Mouse (Mus musculus) midbrain, embryonic 11.5 days (tissue): ENCODE measurements around the gene Cspg4. TPM values are rescaled to one million over a fixed set of nuclear protein-coding genes. Genes with fewer than 3 reads are reported as not detected.
"Not testable (repeated sequence)": the region's sequence is repeated elsewhere in the genome, so short reads cannot be mapped to it uniquely, and the experiment has no call there.

ENCODE experiments used
- ATAC-seq: fragments of 200-750 bp; cut with Nextera tagmentation; 2 replicates; pipeline ENCODE4 v1.8.0; 2017; ENCODE audit warnings: moderate TSS enrichment, moderate library complexity; ENCODE audit not compliant: low FRiP score
- DNase-seq: peaks from one replicate; pipeline ENCODE4 v3.0.0; 2015; ENCODE audit warnings: low spot score; ENCODE audit errors: missing footprints
- H3K27ac ChIP-seq: fragments of 300-500 bp; sonication (generic); 2 replicates; pipeline ENCODE4 v1.5.1; 2014; ENCODE audit warnings: low read depth, low read length
- H3K27me3 ChIP-seq: fragments of 300-500 bp; sonication (generic); 2 replicates; pipeline ENCODE4 v1.6.1; 2014; ENCODE audit warnings: mild to moderate bottlenecking, low read length, moderate library complexity, mixed read lengths; ENCODE audit not compliant: control insufficient read depth, insufficient read depth
- H3K36me3 ChIP-seq: fragments of 300-500 bp; sonication (generic); 2 replicates; pipeline ENCODE4 v1.6.1; 2014; ENCODE audit warnings: mild to moderate bottlenecking, low read length, moderate library complexity, mixed read lengths; ENCODE audit not compliant: control insufficient read depth, insufficient read depth
- H3K4me1 ChIP-seq: fragments of 300-500 bp; sonication (generic); 2 replicates; pipeline ENCODE4 v1.6.1; 2014; ENCODE audit warnings: low read length; ENCODE audit not compliant: control insufficient read depth, insufficient read depth
- H3K4me2 ChIP-seq: fragments of 300-500 bp; sonication (generic); 2 replicates; pipeline ENCODE4 v1.6.1; 2014; ENCODE audit warnings: mild to moderate bottlenecking, moderate library complexity
- H3K4me3 ChIP-seq: fragments of 300-500 bp; sonication (generic); 2 replicates; pipeline ENCODE4 v1.5.1; 2014; ENCODE audit warnings: low read depth, low read length
- H3K9ac ChIP-seq: fragments of 300-500 bp; sonication (generic); 2 replicates; pipeline ENCODE4 v1.6.1; 2014; ENCODE audit warnings: low read length
- H3K9me3 ChIP-seq: fragments of 300-500 bp; sonication (generic); 2 replicates; pipeline ENCODE4 v1.6.1; 2016; ENCODE audit warnings: low read length; ENCODE audit not compliant: control insufficient read depth
- WGBS: fragments of 180-500 bp; shearing (Covaris S2); extraction: QIAGEN DNeasy Blood & Tissue Kit; methylation state at CpG from one replicate; pipeline ENCODE4 v1.1.7; 2014; 5-methylcytosine and 5-hydroxymethylcytosine counted together
- polyA plus RNA-seq: library from polyadenylated mRNA; unstranded; fragments of >200 nt; fragmentation: Nextera tagmentation; extraction: Ambion mirVana; gene quantifications from 2 replicates; pipeline ENCODE4 v1.2.1, GENCODE M21; 2014

Cspg4 gene
- polyA plus RNA-seq, 1 experiment from 2014 or later = 1.1 TPM

DNA sequence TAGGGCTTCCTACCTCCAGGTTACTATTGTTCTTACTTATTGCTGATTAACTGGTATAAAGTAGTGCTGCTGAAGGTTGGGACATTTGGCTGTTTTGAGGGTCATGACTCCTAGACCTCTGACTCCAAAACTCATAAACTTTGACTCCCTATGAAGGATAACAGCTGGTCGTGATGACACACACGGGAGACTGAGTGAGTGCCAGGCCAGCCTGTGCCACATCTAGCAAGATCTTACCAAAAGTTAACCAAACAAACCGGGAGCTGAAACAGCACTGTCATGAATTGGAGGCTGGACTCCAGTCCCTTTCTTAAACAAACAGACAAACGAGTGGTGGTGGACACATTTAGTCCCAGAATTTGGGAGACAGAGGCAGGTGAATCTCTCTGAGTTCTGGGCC lies 64.7 kb downstream of the Cspg4 start:
- H3K36me3 ChIP-seq = no peaks in the 10 kb centered on the region
- H3K4me1 ChIP-seq = peaks cover 15% of the 10 kb centered on the region
- H3K4me2 ChIP-seq = no peak overlapping the region
- no peaks in the 10 kb centered on the region for H3K9me3 ChIP-seq
- DNase-seq = peak; percentile 79
- no peak overlapping the region for H3K27ac ChIP-seq
- no peaks in the 10 kb centered on the region for H3K27me3 ChIP-seq
- WGBS = 75% methylated on average over 4 of the region's 4 CpGs
- no peak overlapping the region for H3K4me3 ChIP-seq
- no peak for ATAC-seq
- no peak overlapping the region for H3K9ac ChIP-seq

DNA sequence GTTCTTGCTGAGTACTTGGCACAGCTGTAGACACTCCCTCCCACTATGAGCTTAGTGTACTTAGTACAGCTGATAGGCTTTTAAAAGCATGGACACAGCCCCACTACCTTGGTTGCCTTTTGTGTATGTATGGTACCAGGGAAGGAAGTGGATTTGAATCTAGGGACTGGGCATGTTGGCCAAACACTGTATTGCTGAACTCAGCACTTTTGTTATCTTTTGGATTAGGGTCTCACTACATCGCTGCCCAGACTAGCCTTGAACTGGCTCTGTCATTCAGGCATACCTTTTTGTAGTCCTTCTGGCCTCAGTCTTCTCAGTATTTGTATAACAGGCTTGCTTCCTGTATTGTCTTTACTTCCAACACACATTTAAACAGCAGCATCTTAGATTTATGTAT lies 65.7 kb downstream of the Cspg4 start:
- H3K4me1 ChIP-seq = peaks cover 5% of the 10 kb centered on the region
- no peaks in the 10 kb centered on the region for H3K36me3 ChIP-seq
- DNase-seq (peak; percentile 74), ATAC-seq (no peak)
- no peak overlapping the region for H3K9ac ChIP-seq
- WGBS = 100% methylated on average over 1 of the region's 1 CpGs
- no peak overlapping the region for H3K4me3 ChIP-seq
- H3K27ac ChIP-seq = no peak overlapping the region
- no peaks in the 10 kb centered on the region for H3K9me3 ChIP-seq
- no peak overlapping the region for H3K4me2 ChIP-seq
- H3K27me3 ChIP-seq = no peaks in the 10 kb centered on the region

DNA sequence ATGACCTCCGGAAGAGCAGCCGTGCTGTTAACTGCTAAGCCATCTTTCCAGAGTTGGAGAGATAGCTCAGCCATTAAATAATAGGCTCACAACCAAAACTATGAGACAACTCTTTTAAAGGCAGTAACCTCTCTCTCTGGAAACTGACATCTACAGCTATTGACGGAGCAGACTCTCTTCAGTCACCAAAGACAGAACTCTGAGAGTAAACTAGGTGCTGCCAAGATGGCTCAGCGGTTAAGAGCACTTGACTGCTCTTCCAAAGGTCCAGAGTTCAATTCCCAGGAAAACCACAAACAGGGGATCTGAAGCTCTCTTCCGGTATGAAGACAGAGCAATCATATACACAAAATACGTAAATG lies 72.0 kb downstream of the Cspg4 start:
- Histone ChIP-seq H3K36me3 (no peaks in the 10 kb centered on the region), H3K27me3 (no peaks in the 10 kb centered on the region), H3K9ac (peak overlapping the region; percentile 17; the same call in 1 of the 2 replicates), H3K4me2 (peak overlapping the region; percentile 46), H3K27ac (no peak overlapping the region), H3K4me3 (peak overlapping the region; percentile 83), H3K4me1 (peaks cover 12% of the 10 kb centered on the region), H3K9me3 (no peaks in the 10 kb centered on the region)
- DNase-seq = no peak
- 21% methylated on average over 6 of the region's 6 CpGs for WGBS
- ATAC-seq = 0 out of 2 replicates have a peak, but pooled peaks have one; percentile 1

DNA sequence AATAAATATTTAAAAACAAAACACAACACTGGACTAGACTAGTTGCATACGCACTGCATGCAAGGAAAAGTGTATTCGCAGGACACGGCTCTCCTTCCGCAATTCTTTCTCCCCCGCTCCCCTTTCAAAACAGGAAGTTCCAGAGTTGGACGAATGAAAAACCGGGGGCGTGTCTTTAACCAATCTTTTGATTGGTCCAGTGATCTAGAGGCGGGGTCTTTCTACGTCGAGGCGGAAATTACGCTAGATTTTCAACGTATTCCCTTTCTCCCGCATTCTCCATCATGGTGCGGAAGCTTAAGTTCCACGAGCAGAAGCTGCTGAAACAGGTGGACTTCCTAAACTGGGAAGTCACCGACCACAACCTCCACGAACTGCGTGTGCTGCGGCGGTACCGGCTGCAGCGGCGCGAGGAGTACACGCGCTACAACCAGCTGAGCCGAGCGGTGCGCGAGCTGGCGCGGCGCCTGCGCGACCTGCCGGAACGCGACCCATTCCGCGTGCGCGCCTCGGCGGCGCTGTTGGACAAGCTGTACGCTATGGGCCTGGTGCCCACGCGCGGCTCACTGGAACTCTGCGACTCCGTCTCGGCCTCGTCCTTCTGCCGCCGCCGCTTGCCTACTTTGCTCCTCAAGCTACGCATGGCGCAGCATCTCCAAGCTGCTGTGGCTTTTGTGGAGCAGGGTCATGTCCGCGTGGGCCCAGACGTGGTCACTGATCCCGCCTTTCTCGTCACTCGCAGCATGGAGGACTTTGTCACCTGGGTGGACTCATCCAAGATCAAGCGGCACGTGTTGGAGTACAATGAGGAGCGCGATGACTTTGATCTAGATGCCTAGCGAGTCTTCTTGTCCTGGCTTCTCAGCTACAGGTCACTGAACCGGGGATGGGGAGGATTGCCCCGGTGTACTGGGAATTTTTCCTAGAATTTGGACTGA lies 72.7 kb downstream of the Cspg4 start, which contains the start of gene Imp3:
TSS of gene Imp3 (plus strand) at position 253 of the 938 bp plus-strand sequence.
- Histone ChIP-seq H3K36me3 (no peaks in the 10 kb centered on the region), H3K27ac (0 out of 2 replicates have a peak within 1 kb of the TSS, but pooled peaks have one; percentile 47), H3K9ac (peak within 1 kb of the TSS; percentile 82), H3K27me3 (no peaks in the 10 kb centered on the region), H3K4me1 (peaks cover 12% of the 10 kb centered on the region), H3K9me3 (no peaks in the 10 kb centered on the region), H3K4me3 (peak within 1 kb of the TSS; percentile 83), H3K4me2 (peak within 1 kb of the TSS; percentile 82)
- ATAC-seq = peak; percentile 95
- under 1% methylated on average over 73 of the region's 73 CpGs for WGBS
- peak; percentile 98 for DNase-seq

DNA sequence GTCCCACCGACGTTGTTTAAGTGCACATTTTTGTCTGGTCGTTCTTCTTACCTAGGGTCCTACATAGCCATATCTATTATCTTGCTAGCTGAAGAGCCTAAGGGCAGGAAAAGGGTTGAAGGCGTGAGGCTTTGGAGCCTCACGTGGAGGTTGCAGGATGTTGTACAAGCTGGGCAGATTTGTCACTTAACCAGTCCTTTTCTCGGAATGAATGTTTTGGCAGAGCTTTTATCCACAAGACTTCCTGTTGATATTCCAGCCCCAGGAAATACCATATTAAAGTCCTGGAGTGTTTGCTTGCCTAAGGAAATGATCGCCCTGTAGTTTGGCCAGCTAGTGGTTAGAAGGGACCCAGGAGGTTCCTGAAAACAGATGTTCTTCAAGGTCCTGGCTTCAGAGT lies 73.5 kb downstream of the Cspg4 start:
- DNase-seq (peak; percentile 85), ATAC-seq (no peak)
- no peaks in the 10 kb centered on the region for H3K27me3 ChIP-seq
- H3K36me3 ChIP-seq = no peaks in the 10 kb centered on the region
- no peak overlapping the region for H3K27ac ChIP-seq
- H3K9me3 ChIP-seq = no peaks in the 10 kb centered on the region
- H3K4me1 ChIP-seq = peaks cover 12% of the 10 kb centered on the region
- peak overlapping the region; percentile 83 for H3K4me3 ChIP-seq
- peak overlapping the region; percentile 82 for H3K9ac ChIP-seq
- peak overlapping the region; percentile 82 for H3K4me2 ChIP-seq
- 8% methylated on average over 7 of the region's 7 CpGs for WGBS

DNA sequence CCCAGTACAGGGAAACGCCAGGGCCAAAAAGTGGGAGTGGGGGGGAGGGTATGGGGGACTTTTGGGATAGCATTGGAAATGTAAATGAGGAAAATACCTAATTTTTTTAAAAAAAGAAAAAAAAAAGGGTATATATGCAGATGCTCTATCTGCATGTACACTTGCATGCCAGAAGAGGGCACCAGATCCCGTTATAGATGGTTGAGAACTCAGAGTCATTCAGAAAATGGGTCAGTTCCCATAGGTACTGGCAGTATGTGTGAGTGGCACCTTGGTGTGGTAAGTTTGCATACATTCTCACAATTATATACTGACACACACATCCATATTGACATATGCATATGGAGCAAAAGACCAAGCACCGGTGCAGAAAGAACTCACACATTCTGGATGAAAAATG lies 82.6 kb downstream of the Cspg4 start:
- H3K9ac ChIP-seq, ATAC-seq, H3K27me3 ChIP-seq, DNase-seq, H3K27ac ChIP-seq, H3K4me3 ChIP-seq, H3K9me3 ChIP-seq, H3K4me2 ChIP-seq, H3K36me3 ChIP-seq, H3K4me1 ChIP-seq: not testable (repeated sequence)
- WGBS = 26% methylated on average over 3 of the region's 3 CpGs

DNA sequence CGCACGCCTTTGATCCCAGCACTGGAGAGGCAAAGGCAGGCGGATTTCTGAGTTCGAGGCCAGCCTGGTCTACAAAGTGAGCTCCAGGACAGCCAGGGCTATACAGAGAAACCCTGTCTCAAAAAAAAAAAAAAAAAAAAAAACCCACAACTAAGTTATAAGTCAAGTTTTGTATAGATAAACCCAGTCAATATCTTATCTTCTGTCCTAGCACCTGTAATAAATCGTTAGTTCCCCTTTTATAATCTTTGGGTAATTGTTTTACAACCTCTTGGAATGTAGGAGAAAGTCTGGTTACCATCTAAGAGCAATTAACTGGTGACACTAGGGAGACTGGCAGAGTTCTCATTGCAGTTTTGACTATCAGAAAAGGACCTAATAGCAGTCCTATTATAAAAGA lies 83.9 kb downstream of the Cspg4 start:
- H3K27me3 ChIP-seq, H3K9me3 ChIP-seq, H3K4me2 ChIP-seq, H3K36me3 ChIP-seq, H3K4me1 ChIP-seq, ATAC-seq, DNase-seq, H3K27ac ChIP-seq, H3K9ac ChIP-seq, H3K4me3 ChIP-seq: not testable (repeated sequence)
- WGBS = 93% methylated on average over 5 of the region's 5 CpGs

Other genes starting within 250 kb of the Cspg4 start
- gene Lingo1, start 68.6 kb upstream of the Cspg4 start, polyA plus RNA-seq = 4.3 and 5.7 TPM in 2 replicates
- gene Odf3l1, start 354 bp upstream of the Cspg4 start, polyA plus RNA-seq = not detected in 2 replicates
- gene Snx33, start 63.3 kb downstream of the Cspg4 start, polyA plus RNA-seq = 4.8 and 4.9 TPM in 2 replicates
- 57.0 and 69.4 TPM in 2 replicates for gene Imp3, start 72.4 kb downstream of the Cspg4 start, polyA plus RNA-seq
- 28.1 and 28.4 TPM in 2 replicates for gene Snupn, start 85.8 kb downstream of the Cspg4 start, polyA plus RNA-seq
- 30.9 and 31.6 TPM in 2 replicates for gene Ptpn9, start 129.9 kb downstream of the Cspg4 start, polyA plus RNA-seq
- 54.6 and 56.1 TPM in 2 replicates for gene Sin3a, start 207.0 kb downstream of the Cspg4 start, polyA plus RNA-seq